Mouse (Mus musculus) hindbrain, postnatal 0 days (tissue): Measurements from ENCODE around the gene Cryga. TPM values are rescaled to one million over a fixed set of nuclear protein-coding genes. Genes with fewer than 3 reads are reported as not detected.

Experiments
- ATAC-seq: fragments of 200-750 bp; cut with Nextera tagmentation; 2 replicates; pipeline ENCODE4 v1.8.0; 2017; ENCODE audit warnings: mild to moderate bottlenecking, moderate TSS enrichment, moderate library complexity
- DNase-seq: peaks from one replicate; pipeline ENCODE4 v3.0.0-alpha.2; 2015; ENCODE audit warnings: low spot score
- H3K27ac ChIP-seq: fragments of 300-500 bp; sonication (generic); 2 replicates; pipeline ENCODE4 v1.5.1; 2014; ENCODE audit warnings: mild to moderate bottlenecking
- H3K27me3 ChIP-seq: fragments of 300-500 bp; sonication (generic); 2 replicates; pipeline ENCODE4 v1.6.1; 2014; ENCODE audit warnings: low read length, mixed read lengths; ENCODE audit not compliant: insufficient read depth
- H3K36me3 ChIP-seq: fragments of 300-500 bp; sonication (generic); 2 replicates; pipeline ENCODE4 v1.6.1; 2014; ENCODE audit warnings: low read length, mixed read lengths; ENCODE audit not compliant: insufficient read depth
- H3K4me1 ChIP-seq: fragments of 300-500 bp; sonication (generic); 2 replicates; pipeline ENCODE4 v1.6.1; 2014; ENCODE audit warnings: antibody characterized with exemption, low read length, mixed read lengths; ENCODE audit not compliant: insufficient read depth
- H3K4me2 ChIP-seq: fragments of 300-500 bp; sonication (generic); 2 replicates; pipeline ENCODE4 v1.6.1; 2014; ENCODE audit warnings: low read depth, mild to moderate bottlenecking, low read length, moderate library complexity, mixed read lengths
- H3K4me3 ChIP-seq: fragments of 300-500 bp; sonication (generic); 2 replicates; pipeline ENCODE4 v1.5.1; 2014; ENCODE audit warnings: low read length
- H3K9ac ChIP-seq: fragments of 300-500 bp; sonication (generic); replicated peaks from 2 replicates; pipeline ENCODE4 v1.6.1; 2014; ENCODE audit warnings: mild to moderate bottlenecking, low read length, moderate library complexity, mixed read lengths
- H3K9me3 ChIP-seq: fragments of 300-500 bp; sonication (generic); 2 replicates; pipeline ENCODE4 v1.6.1; 2016; ENCODE audit warnings: low read length, mixed read lengths
- CTCF ChIP-seq: IDR thresholded peaks from 2 replicates; pipeline ENCODE4 v1.5.1; 2016; ENCODE audit warnings: antibody characterized with exemption, control low read depth, low read depth
- WGBS: fragments of 180-500 bp; shearing (Covaris S2); extraction: QIAGEN DNeasy Blood & Tissue Kit; methylation state at CpG from one replicate; pipeline ENCODE4 v1.1.7; 2014; 5-methylcytosine and 5-hydroxymethylcytosine counted together
- polyA plus RNA-seq: library from polyadenylated mRNA; unstranded; fragments of >200 nt; fragmentation: Nextera tagmentation; extraction: Ambion mirVana; gene quantifications from 2 replicates; pipeline ENCODE4 v1.2.1, GENCODE M21; 2015
- total RNA-seq: library from RNA; depleted of rRNA; stranded (reverse); fragments of >200 nt; gene quantifications from 2 replicates; pipeline ENCODE4 v1.2.3, GENCODE M21; 2014

The Cryga gene
- total and polyA plus RNA-seq, 2 experiments from 2014 or later = 1.2 to 1.9 TPM

DNA sequence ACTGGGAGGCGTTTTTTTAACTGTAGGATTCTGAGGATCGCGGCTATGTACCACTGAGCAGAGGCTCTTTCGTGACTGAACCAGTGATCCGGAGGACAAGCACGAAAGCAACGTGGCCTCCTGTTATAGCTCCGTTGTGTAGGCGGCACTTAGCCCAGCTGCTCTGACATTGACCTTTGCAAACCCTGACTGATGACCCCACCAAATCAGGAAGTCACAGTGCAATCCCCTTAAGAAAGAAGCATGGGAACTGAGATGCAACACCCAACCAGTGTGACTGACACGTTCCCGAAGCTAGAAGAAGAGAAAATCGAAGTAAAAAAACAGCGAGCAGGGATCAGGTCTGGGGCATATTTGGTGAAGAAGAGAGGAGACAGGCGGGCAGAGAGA lies 9.6 kb upstream of the Cryga start:
- 0 out of 2 replicates have a peak, but pooled peaks have one; percentile 16 for ATAC-seq
- TF ChIP-seq CTCF = no peak
- H3K4me2 ChIP-seq = peak overlapping the region; percentile 48
- H3K9me3 ChIP-seq = no peaks in the 10 kb centered on the region
- H3K36me3 ChIP-seq = no peaks in the 10 kb centered on the region
- no peaks in the 10 kb centered on the region for H3K27me3 ChIP-seq
- H3K9ac ChIP-seq = peak overlapping the region; percentile 35; the same call in 1 of the 2 replicates
- 44% methylated on average over 14 of the region's 14 CpGs for WGBS
- H3K4me1 ChIP-seq = no peaks in the 10 kb centered on the region
- 0 out of 2 replicates have a peak overlapping the region, but pooled peaks have one; percentile 11 for H3K4me3 ChIP-seq
- no peak for DNase-seq
- 0 out of 2 replicates have a peak overlapping the region, but pooled peaks have one; percentile 1 for H3K27ac ChIP-seq

DNA sequence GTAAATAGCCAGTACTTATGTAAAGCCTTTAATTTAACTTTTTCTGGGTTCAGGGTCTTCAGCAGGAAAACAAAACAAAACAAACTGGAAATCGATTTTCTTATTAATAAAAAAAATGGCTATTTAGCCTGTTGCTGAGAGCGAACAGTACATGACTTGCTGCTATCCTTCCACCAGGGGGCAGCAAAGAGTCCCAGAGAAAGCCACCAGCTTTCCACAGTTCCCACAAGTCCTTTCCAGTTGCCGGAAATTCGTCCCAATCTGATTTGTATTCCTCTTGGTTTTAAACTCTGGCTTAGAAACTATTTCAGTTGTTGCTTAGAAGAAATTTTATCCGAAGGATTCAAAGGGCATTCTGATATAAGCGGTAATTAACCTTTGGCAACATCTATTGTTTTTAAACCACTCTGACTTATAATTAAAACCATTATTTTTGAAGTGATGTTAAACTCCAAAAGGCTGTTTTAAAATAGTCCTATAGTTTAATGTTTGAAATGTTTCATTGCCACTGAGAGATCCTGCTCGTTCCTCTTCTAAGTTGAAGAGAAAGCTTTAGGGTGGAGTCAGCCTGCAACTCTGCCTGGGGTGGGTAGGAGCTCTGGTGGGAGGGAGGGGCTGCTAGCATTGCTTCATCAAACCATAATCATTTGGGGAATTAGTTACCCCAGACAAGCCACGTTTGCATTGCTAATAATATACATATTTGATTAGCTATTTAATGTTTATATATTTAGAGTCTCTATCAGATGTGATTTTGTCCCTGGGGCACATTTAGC lies 9.0 kb upstream of the Cryga start:
- peak overlapping the region; percentile 48 for H3K4me2 ChIP-seq

DNA sequence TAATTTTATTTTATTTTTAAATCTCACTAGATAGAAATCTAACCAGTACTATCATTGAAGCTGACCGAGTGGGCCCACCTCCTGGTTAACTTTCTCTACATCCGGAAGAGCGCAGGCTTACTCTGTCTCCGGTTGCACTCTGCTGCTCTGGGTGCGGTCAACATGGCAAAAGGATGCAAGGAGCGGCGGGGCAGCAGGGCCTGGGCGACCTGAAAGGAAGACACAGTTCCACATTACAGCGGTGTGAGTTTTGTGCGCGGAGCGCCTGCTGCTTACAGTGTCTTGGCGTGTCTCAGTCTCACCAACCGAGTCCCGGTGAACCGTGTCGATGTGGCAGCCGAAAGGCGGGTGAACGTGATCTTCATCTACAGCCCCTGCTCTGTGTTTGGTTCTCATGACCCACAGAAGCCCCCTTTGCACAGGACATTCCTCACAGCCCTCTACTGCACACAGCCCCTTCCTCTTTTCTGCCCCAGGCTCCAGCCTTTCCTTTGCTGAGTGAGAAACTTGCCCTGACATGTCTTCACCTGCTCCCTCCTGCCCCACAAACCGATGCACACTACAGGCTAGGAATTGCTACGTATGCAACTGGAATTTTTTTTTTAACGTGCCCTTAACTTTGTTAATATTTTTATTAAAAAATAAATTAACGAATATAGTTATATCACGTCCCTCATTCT lies 6.7 kb upstream of the Cryga start:
- 78% methylated on average over 25 of the region's 25 CpGs for WGBS
- Histone ChIP-seq H3K27ac (no peak overlapping the region), H3K9ac (no peak overlapping the region), H3K4me1 (no peaks in the 10 kb centered on the region), H3K4me3 (no peak overlapping the region), H3K4me2 (no peak overlapping the region), H3K27me3 (no peaks in the 10 kb centered on the region), H3K9me3 (no peaks in the 10 kb centered on the region), H3K36me3 (no peaks in the 10 kb centered on the region)
- no peak for ATAC-seq
- TF ChIP-seq CTCF = no peak
- DNase-seq = no peak

More for the DNA sequence above, 9.0 kb upstream of the Cryga start:
- Histone ChIP-seq H3K36me3 (no peaks in the 10 kb centered on the region), H3K27me3 (no peaks in the 10 kb centered on the region), H3K9me3 (no peaks in the 10 kb centered on the region), H3K4me3 (0 out of 2 replicates have a peak overlapping the region, but pooled peaks have one; percentile 11), H3K27ac (0 out of 2 replicates have a peak overlapping the region, but pooled peaks have one; percentile 1), H3K9ac (peak overlapping the region; percentile 35; the same call in 1 of the 2 replicates), H3K4me1 (no peaks in the 10 kb centered on the region)
- ATAC-seq (peak; percentile 90), DNase-seq (peak; percentile 92)
- TF ChIP-seq CTCF = peak; percentile 93
- WGBS = 10% methylated on average over 8 of the region's 8 CpGs

DNA sequence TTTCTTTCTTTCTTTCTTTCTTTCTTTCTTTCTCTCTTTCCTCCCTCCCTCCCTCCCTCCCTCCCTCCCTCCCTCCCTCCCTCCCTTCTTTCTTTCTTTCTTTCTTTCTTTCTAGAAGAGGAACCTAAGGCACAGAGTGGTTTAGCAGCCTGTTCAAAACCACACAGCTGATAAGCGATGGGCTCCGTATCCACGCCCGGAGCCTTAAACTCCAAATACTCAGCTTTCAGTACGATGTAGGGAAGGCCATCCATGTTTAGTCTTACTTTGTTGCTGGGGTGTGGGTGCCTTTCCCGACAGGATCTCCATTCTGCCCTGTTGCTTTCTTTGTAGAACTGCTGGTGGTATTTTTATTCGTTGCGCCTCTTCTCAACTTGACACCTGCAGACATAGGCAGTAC lies 6.0 kb upstream of the Cryga start:
- Histone ChIP-seq H3K4me1 (no peaks in the 10 kb centered on the region), H3K4me2 (no peak overlapping the region), H3K27ac (no peak overlapping the region), H3K4me3 (no peak overlapping the region), H3K27me3 (no peaks in the 10 kb centered on the region), H3K9ac (no peak overlapping the region), H3K36me3 (no peaks in the 10 kb centered on the region), H3K9me3 (no peaks in the 10 kb centered on the region)
- DNase-seq (no peak), ATAC-seq (no peak)
- no peak for TF ChIP-seq CTCF
- WGBS = 89% methylated on average over 8 of the region's 8 CpGs

DNA sequence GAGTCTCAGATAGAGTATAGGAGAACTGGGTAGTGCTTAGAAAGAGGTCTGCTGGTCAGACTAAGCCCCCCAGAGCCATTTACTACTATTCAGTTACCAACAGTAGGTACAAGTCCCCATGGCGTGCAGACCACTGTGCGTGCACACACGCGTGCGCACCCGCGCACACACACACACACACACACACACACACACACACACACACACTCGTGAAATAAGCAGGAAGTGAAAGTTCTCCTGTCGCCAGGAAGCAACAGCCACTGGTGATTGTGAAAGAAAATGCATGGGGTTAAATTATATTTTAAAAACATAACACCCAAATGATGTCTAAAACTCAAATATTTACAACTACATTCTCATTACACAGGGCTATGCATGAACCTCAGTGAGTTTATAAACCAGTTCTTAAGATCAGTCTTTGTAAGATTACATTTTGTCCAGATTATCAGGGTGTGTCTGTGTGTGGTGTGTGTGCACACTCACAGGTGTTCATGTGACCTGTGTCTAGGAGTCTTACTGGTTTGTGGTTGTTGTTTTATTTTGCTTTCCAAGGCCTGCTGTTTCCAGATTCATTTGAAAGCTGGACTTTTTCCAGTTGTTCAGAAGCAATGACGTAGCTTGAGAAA lies 4.6 kb upstream of the Cryga start:
- DNase-seq (no peak), ATAC-seq (no peak)
- H3K27ac ChIP-seq = no peak overlapping the region
- no peak overlapping the region for H3K4me3 ChIP-seq
- 90% methylated on average over 10 of the region's 10 CpGs for WGBS
- H3K9me3 ChIP-seq = no peaks in the 10 kb centered on the region
- H3K36me3 ChIP-seq = no peaks in the 10 kb centered on the region
- no peak overlapping the region for H3K4me2 ChIP-seq
- no peak for TF ChIP-seq CTCF
- H3K4me1 ChIP-seq = no peaks in the 10 kb centered on the region
- H3K9ac ChIP-seq = no peak overlapping the region
- no peaks in the 10 kb centered on the region for H3K27me3 ChIP-seq

DNA sequence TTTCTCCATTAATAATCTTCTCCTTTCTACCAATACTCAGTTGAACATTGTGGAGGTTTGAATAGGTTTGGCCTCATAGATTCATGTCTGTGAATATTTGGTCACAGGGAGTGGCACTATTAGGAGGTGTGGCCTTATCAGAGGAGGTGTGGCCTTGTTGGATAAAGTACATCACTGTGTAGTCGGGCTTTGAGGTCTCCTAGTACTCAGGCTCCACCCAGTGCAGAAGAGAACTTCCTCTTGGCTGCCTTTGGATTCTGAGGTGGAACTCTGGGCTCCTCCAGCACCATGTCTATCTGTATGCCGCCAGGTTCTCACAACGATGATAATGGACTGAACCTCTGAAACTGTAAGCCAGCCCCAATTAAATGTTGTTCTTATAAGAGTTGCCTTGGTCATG lies 6.2 kb downstream of the Cryga start:
- no peak overlapping the region for H3K9ac ChIP-seq
- no peaks in the 10 kb centered on the region for H3K9me3 ChIP-seq
- H3K4me3 ChIP-seq = no peak overlapping the region
- no peak for TF ChIP-seq CTCF
- no peaks in the 10 kb centered on the region for H3K36me3 ChIP-seq
- H3K4me1 ChIP-seq = no peaks in the 10 kb centered on the region
- no peak overlapping the region for H3K27ac ChIP-seq
- 83% methylated on average over 3 of the region's 3 CpGs for WGBS
- H3K4me2 ChIP-seq = no peak overlapping the region
- no peak for ATAC-seq
- H3K27me3 ChIP-seq = no peaks in the 10 kb centered on the region
- no peak for DNase-seq
